Mouse (Mus musculus) adrenal gland, postnatal 4 days (tissue): Measurements from ENCODE around the gene Ccnd3. TPM values are rescaled to one million over a fixed set of nuclear protein-coding genes. Genes with fewer than 3 reads are reported as not detected.
A peak's percentile ranks its signal among the peaks of the same experiment; 100 is the strongest.
"Not testable (repeated sequence)": the region's sequence is repeated elsewhere in the genome, so short reads cannot be mapped to it uniquely, and the experiment has no call there.

ENCODE experiments used
- DNase-seq, 2 experiments: peaks; one replicate each; pipeline ENCODE4 v3.0.0; 2021 to 2022; ENCODE audit warnings: low spot score in 2 of 2, mixed read lengths in 2 of 2
- total RNA-seq, 2 experiments: library from RNA; stranded (reverse); gene quantifications; 2 replicates each; pipeline ENCODE4 v1.2.3; 2021

Ccnd3 gene
- total RNA-seq, 2 experiments from 2014 or later: 198 to 200 TPM

DNA sequence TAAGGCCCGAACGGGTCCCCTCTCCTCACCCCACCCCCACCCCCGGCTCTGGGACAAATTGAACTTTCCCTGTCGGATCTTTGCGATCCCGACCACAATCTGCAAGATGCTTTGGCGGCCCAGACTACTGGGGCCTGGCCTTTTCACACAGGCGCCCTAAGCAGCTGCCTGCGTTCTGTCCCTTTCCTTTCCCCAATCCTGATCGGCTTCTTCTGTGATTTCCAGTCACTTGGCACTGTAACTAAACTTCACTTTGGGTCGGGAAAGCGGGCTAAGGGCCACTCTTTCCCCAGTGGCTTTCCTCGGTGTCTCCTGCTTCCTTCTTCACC lies 89.0 kb downstream of the Ccnd3 start:
- DNase-seq: no peak

DNA sequence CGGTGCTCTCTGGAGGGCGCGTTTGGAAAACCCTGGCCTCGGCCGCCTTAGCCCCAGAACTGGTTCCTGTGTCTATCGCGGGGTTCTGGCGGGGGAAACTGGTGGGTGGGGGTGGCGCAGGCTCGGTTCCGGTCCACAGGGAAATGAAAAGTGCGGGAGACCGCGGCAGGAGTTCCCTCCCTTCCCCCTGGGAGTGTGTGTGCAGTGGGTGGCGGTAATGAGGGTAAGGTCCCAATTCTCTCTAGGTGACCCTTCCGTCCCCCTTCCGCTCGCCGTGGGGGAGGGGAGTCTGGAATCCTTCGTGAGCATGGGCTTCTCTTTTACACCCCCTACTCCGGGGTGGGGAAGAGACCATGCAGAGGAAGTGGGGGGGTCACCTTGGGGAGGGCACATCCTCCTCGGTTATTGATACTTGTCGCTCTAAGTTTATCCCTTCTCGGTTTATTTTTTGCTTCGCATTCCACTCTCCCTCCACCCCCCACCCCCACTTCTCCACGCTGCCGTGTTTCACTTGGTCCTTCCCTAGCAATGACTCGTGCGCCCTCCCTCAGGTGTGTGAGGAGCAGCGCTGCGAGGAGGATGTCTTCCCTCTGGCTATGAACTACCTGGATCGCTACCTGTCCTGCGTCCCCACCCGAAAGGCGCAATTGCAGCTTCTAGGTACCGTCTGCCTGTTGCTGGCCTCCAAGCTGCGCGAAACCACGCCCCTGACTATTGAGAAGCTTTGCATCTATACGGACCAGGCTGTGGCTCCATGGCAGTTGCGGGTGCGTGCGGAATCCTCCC lies 89.5 kb downstream of the Ccnd3 start:
- DNase-seq: no peak

DNA sequence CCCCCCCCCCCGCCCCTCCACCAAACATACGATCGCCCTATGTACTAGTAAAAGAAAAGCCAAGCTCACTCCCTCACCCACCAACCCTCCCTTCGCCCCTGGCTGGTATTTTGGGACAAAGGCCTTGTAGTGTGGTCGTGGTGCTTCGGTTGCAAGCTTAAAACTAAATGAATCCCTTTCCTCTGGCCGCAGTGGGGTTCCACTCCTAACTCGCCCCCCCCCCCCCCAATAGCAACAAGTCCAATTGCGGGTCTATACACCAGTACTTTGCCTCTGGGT lies 90.1 kb downstream of the Ccnd3 start:
- DNase-seq: no peak

DNA sequence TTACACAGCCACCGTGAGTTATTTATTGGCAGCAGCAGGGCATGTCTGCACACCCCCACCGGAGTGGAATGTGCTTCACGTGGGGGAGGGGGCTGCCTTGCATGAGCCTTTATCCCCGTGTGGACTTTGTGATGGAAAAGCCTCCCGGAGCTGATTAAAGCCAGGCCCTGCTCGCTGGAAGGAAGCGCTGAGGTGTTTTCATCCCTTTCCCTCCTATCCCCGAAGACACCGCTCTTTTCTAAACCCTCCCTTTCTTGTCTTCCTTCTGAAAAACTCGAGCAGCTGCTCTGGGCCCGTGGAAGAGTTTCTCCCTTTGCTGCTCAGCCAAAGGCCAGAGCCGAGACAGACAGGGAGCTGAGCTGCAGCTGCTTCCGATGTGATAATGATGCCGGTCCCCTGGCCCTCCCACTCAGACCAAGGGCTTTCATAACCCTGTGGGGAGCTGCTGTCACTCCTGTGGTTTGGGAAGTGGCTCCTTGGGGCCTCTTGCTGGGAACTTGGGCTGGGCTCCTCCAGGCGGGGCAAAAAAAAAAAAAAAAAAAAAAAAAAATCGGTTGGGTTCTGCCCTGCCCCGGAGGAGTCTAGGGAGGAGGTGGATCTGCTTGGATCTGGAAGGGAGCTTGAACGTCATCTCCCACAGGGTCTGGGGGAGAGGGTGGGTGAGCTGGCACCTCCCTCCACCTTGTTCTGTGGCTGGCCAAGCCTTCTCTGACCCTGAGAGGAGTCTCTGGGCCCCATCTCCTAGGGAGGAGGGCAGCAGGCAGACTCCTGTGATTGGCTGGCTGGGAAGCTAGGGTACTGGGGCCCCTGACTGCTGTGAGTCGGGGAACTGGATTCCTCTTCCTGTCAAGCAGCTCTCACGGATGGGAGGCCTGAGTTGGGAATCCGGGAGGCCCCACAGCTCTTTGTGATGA lies 90.7 kb downstream of the Ccnd3 start:
- peak in 1 of 2 experiments; percentile 56 for DNase-seq

DNA sequence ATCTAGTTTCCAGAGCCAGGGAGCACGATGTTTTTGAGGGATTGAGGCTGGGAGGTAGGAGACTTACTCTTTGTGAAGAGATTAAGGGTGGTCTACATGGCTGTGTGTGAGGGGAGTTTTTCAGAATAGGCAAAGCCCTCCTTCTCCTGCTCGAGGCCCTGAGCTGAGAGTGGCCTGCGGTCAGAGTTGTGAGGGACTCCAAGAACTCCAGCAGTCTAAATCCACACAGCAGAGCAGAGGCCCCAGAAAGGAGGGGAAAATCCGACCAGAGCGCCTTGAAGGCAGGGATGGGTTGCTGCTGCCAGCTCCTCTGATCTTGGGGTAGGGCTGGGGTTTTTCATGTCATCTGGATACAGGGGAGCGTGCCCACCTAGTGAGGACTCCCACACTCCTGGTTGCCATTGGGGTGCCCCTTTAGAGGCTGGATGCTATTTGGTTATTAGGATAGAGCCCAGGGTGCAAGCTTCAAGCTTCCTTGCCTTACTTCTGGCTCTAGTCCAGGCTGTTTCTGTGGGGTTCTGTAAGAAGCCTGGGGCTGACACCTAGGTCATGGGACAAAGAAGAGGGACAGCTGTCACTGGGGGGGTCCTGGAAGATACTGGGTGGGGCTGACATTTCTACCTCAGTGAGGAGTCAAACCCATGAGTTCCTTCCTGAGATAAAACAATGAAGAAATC lies 91.4 kb downstream of the Ccnd3 start:
- DNase-seq: no peak

DNA sequence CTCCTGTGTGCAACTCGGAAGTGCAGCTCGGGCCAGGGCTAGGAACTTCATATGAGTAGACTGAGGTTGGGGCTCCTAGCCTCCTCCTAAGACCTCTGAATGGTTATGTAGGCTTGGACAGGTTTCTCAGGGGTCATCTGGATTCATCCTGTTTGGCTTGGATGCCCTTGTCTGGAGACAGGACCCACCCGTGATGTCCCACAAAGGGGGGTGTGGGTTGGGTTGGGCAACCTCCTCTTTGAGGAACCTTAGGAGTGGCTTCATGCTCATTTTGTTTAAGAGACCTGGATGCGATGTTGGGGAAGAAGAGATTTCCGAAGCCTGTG lies 92.0 kb downstream of the Ccnd3 start:
- no peak for DNase-seq

DNA sequence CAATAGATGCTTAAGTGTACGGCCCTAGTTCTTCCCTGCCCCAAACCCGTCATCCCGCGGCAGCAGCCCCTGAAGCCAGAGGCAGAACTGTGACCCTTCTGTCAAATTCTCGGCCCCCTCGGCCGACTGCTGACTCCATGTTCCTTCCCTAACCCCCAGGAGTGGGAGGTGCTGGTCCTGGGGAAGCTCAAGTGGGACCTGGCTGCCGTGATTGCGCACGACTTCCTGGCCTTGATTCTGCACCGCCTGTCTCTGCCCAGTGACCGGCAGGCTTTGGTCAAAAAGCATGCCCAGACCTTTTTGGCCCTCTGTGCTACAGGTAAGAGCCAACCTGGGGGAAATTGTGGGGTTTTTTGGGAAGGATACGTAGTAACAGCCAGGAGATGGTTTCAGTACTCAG lies 92.4 kb downstream of the Ccnd3 start:
- DNase-seq: no peak

DNA sequence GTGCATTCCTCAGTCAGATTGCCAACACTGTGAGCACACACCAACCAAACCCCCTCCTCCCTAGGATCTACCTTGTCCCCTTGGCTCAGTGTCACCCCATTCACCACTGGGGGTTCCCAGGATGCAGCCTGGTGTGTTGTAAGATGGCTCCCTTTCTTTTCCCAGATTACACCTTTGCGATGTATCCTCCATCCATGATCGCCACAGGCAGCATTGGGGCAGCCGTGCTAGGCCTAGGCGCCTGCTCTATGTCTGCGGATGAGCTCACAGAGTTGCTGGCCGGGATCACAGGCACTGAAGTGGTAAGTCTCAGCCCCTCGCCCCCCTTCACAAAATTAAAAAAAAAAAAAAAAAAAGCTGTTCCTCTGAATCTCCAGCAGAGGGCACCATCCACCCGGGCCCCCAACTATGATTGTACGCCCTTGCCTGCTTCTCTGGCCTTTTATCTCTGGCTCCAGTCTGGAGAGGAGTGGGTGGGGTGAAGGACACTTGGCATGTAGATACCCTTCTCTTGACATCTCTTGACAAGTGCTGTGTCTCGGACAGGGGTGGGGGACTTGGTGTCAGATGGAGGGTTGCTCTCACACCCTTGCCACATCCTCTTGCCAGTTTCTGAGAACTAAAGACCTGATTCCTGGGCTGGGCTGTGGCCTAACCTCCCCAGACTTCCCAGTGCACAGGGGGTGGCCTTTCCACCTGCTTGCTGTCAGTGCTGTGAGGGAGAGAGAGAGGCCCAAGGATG lies 93.2 kb downstream of the Ccnd3 start:
- DNase-seq: no peak

DNA sequence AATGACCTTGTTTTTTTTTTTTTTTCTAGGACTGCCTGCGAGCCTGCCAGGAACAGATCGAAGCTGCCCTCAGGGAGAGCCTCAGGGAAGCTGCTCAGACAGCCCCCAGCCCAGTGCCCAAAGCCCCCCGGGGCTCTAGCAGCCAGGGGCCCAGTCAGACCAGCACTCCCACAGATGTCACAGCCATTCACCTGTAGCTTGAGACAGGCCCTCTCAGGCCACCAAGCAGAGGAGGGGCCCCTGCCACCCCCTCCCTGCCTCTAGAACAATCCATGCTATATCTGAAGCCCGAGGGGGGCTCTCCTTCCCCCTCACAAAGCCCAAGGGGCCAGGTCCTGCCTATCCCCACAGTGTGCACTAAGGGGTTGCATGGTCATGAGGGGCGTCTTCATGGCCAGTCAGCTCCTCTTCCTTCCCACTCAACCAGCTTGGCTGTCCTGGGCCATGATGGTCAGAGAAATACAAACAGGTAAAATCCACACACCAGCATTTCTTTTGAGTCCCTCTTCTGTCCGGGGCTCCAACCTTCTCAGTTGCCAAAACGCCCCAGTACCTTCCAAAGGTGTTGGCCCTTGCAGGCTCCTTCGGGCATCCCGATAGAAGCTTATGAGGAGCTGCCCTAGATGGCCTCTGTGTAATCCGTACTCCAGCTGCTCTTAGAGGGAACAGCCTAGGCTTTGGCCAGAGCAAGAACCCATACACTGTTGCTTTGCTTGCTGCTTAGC lies 93.9 kb downstream of the Ccnd3 start:
- DNase-seq: not testable (repeated sequence)

DNA sequence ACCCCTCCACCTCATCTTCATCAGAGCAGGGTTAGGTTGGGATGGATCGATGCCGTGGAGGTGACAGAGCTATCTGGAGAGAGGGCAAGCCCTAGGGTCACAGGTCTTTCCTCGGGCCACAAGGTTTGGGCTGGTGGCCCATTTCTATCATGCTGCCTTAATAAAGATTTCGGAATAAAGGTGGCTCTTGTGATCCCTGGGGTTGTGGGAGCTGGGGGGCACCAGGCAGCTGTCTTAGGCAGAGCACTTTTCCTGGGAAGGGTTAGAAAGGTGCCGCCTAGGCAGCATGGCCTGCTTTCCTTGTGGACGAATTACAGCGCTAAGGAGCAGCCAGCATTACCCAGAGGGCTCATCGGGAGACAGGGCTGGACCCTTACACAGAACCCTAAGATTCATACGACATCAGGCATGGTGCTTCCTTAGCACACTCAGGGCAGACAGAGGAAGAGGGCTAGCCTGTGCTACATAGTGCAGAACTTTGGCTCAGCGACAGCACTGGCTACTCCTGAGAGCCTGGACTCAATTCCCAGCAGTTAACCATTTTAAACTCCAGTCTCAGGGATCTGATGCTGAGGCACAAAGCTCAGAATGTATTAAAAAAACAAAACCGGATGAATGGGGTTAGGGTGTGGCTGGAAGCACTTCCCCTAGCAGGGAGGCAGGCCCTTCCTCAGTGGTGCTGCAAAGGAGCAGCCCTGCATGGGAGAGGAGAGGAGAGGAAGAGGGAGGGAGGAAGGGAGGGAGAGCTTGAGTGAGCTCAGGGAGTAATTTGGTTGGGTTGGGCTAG lies 94.9 kb downstream of the Ccnd3 start:
- no peak for DNase-seq

DNA sequence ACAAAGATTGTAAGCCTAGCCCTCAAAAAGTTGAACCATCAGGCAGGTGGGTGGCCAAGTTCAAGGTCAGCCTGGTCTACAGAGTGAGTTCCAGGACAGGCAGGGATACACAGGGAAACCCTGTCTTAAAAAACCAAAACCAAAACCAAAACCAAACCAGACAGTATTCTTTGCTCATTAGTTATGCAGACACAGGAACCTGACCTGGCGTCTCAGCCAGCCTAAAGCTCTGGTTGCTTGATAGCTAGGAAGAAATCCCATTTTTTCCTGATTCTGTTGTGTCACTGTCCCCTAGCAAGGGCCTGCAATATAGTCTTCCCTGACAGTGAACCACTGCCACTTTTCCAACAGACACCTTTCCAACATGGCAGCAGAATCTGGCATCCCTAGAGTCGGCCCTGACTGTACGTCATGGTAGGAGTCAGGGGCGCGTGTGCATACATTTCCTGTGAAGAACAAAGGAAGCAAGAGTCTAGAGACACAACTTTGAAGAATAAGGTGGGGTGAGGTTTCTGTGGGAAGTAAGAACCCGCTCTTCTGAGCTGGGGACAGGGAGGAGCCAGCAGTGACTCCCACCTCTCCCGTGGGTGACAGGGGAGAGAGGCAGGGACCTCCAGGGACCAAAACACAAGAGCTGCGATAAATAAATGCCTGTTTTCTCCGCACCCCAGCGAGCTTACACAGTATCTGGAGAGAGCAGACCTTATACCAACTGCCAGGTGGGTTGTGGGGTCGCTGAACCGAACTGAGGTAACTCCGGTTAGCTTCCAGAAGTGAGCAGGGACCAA lies 95.9 kb downstream of the Ccnd3 start:
- no peak for DNase-seq

DNA sequence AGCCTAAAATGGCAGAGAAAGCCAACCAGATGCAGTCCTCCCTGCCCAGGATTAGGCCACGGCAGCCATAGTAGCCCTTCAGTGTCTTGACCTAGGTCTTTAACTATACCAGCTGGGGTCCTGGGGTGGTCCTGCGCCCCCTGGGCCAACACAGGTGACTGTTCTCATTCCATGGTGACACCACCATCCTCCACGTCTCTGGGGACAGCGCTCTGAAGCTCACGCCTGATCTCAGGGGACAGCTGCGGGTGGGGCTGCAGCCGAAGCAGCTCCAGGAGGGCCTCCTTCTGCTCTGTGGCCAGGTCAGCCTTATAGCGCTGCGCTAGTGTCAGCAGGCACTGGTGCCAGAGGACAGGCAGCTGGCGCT lies 96.5 kb downstream of the Ccnd3 start:
- no peak for DNase-seq

DNA sequence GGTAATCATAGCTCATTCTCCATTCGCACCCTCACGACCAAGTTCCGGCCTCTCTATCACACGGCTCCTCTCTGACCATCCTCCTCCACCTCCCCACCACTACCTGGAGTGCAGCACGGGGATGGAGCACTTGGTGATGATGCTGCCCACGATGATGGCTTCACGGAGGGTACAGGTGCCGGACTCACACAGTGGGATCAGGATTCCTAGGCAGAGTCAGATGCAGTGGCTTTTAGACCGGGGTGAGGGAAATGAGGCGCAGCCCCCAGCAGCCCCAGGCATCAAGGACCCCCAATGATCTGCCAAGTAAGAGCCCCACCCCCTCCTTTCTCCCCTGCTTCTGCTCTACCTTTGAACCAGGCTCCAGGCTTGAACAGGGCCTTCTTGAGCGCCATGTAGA lies 97.4 kb downstream of the Ccnd3 start:
- DNase-seq: no peak

DNA sequence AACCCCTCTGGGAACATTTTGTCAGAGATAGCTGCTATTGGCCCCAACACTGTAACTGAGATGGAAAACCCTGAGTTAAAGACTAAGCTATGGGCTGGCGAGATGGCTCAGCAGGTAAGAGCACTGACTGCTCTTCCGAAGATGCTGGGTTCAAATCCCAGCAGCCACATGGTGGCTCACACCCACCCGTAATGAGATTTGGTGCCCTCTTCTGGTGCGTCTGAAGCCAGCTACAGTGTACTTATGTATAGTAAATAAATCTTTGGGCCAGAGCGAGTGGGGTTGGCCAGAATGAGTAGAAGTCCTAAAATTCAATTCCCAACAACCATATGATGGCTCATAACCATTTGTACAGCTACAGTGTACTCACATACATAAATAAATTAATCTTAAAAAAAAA lies 101.4 kb downstream of the Ccnd3 start:
- no peak for DNase-seq

DNA sequence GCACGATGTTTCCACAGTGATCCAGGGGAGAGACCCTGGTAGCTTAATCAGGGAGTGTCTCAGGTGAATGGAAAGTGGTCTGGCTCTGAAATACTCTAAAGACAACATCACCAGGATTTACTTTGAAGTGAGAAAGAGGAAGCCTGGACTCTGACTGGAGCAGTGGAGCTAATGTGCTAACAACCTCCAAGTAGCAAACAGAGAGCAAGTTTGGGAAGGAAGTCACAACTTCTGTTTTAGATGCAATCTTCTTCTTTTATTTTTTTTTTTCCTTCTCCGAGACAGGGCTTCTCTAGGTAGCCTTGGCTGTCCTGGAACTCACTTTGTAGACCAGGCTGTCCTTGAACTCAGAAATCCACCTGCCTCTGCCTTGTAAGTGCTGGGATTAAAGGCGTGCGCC lies 104.3 kb downstream of the Ccnd3 start:
- DNase-seq: no peak

DNA sequence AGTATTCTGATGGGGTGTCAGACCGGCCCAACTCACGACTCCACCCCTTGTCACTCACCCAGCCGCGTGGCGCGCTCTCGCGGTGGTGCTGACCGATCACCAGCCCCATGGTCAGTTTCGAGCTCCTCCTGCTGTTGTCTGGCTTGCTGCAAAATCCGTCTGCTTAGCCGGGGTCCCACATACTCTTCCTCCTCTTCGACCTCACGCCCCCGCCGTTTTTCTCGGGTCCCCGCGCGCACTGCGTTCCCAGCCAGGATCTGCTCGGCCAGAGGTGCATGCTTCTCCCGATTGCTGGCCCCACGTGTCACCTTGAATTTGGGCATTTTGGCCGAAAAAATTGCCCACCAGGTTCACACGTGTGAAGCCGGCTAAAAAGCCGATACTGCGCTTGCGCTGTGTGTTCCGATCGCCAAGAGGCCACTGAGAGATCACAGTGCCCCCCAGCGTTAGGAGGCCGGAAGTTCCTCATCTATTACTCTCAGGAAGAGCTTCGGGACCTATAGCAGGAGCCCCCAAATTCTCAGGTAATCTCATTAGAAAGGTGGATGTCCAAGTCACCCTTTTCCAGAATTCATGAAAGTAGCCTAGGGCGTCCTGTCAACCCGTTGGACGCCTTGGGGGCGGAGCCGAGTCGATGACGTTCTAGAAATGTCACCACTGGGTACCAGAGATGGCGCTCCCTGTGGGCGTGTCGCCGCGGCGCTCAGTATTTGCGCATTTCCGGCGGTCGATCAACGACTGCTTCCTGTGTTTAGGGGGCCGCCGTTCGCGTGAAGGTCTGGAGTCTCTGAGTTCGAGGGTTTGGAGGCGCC lies 106.2 kb downstream of the Ccnd3 start, which contains the start of the genes Bysl, Med20 and Gm20517:
TSS of gene Bysl (minus strand) at position 644 of the 812 bp plus-strand sequence.
TSS of gene Med20 (plus strand) at position 734 of the 812 bp plus-strand sequence.
TSS of gene Gm20517 (plus strand) at position 741 of the 812 bp plus-strand sequence.
- DNase-seq: peak; percentile 90 to 96

DNA sequence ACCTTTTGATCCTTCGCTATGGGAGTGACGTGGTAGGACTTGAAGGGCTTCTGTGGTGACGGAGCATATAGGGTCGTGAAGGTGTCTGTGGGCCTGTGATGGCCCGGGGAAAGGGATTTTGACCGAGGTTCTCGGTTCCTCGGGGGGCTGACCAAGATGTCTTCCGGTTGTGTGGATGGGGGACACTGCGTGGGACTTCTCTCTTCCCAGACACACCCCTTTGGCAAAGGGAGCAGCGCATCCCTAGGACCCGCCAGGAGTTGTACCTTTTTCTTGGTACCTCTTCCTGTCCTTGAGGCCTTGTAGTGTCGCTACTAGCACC lies 106.8 kb downstream of the Ccnd3 start:
- DNase-seq: no peak

DNA sequence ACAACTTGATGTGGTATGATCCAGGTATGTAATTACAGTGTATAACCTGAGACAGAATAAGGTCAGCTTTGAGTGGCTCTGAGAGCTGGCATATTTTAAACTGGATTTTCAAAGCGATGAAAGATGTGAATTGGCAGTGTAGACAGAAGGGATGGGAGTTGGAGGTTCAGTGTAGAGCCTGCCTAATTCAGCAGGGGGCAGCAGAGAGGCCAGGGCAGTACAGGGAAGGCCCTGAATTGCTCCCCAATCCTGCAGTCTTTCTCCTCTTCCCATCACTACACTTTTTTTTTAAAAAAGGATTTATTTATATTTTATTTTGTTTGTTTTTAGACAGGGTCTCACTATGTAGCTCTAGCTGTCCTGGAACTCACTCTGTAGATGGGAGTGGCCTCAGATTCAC lies 109.2 kb downstream of the Ccnd3 start:
- DNase-seq: no peak
